ENCODE assay signal across 8 mouse cellular contexts in genomic region chr17:56036901-56037287, GRCm38 (mm10). TPM values are rescaled to one million over a fixed set of nuclear protein-coding genes. Genes with fewer than 3 reads are reported as not detected.
DNase-seq lines count a peak whose midpoint lies in the region; ATAC-seq and TF ChIP-seq lines count a peak whose summit lies in the region.

No protein-coding gene starts in this region.

- in situ Hi-C loops in CH12.LX (cut with MboI; ENCODE audit: low pct_ligation_motif_present, low pct_unique_long_range_greater_than_20kb, low sequenced_read_pairs): no loop called here

- no peak for DNase-seq in heart, embryonic 10.5 days (ENCODE audit: low spot score)
- no peak for DNase-seq in heart, postnatal 25 days (ENCODE audit: low spot score)
- no peak for DNase-seq in CH12.LX (ENCODE audit: extremely low read depth)
- no peak for DNase-seq in liver, embryonic 14.5 days (ENCODE audit: low read depth in 3 of 3, low spot score in 3 of 3)
- DNase-seq in urinary bladder, postnatal 10 days (ENCODE audit: low spot score): no peak
- no peak for DNase-seq in urinary bladder, adult 18-20 months (ENCODE audit: low spot score in 2 of 2)

- intact Hi-C loops in heart, postnatal 25 days (cut with DNase I): no loop called here

- no peaks in the 10 kb centered on the region for H3K27me3 ChIP-seq in heart, embryonic 10.5 days (ENCODE audit: insufficient read depth, poor library complexity, severe bottlenecking)
- no peaks in the 10 kb centered on the region for H3K27me3 ChIP-seq in CH12.LX (replicated peaks)
- no peaks in the 10 kb centered on the region for H3K27me3 ChIP-seq in forebrain, embryonic 15.5 days
- H3K27me3 ChIP-seq in liver, embryonic 14.5 days (ENCODE audit: control insufficient read depth, insufficient read depth, low read length): no peaks in the 10 kb centered on the region

- TF ChIP-seq CTCF in CH12.LX (conservative IDR thresholded peaks at IDR 0.05 in 1 of 2, IDR thresholded peaks at IDR 0.05 in 1 of 2; ENCODE audit: low read depth in 2 of 2, low read length in 2 of 2): peak in 1 of 2 experiments; percentile 8; a peak in 1 of 4 replicates
- TF ChIP-seq CTCF in liver, embryonic 14.5 days (IDR thresholded peaks at IDR 0.05; ENCODE audit: low read depth): no peak

- H3K9ac ChIP-seq in CH12.LX (ENCODE audit: insufficient read depth, low read depth): peak overlapping the region; percentile 50
- H3K9ac ChIP-seq in forebrain, embryonic 15.5 days (replicated peaks): 0 out of 2 replicates have a peak overlapping the region, but pooled peaks have one; percentile 87
- peak overlapping the region; percentile 44 for H3K9ac ChIP-seq in liver, embryonic 14.5 days (replicated peaks)

- peak; percentile 35 for ATAC-seq in forebrain, embryonic 15.5 days (replicated peaks)
- ATAC-seq in liver, embryonic 14.5 days (ENCODE audit: insufficient read depth): no peak
- ATAC-seq in megakaryocyte progenitor cell, adult 5-6 weeks (replicated peaks; ENCODE audit: poor library complexity): no peak

- 39% methylated on average over 13 of the region's 13 CpGs for WGBS in heart, embryonic 10.5 days
- WGBS in forebrain, embryonic 15.5 days: 39% methylated on average over 13 of the region's 13 CpGs
- 34% methylated on average over 13 of the region's 13 CpGs for WGBS in liver, embryonic 14.5 days (ENCODE audit: insufficient replicate concordance)

- H3K36me3 ChIP-seq in heart, embryonic 10.5 days: peaks cover 28% of the 10 kb centered on the region
- peaks cover 4 to 23% of the 10 kb centered on the region in 2 experiments for H3K36me3 ChIP-seq in CH12.LX (replicated peaks in 1 of 2; ENCODE audit: control insufficient read depth in 1 of 2, insufficient read depth in 1 of 2, low read length in 1 of 2)
- peaks cover 12% of the 10 kb centered on the region for H3K36me3 ChIP-seq in forebrain, embryonic 15.5 days
- H3K36me3 ChIP-seq in liver, embryonic 14.5 days (replicated peaks; ENCODE audit: control insufficient read depth, insufficient read depth, low read depth): no peaks in the 10 kb centered on the region

- peak overlapping the region; percentile 49 for H3K4me2 ChIP-seq in CH12.LX (ENCODE audit: insufficient read depth, low read depth, poor library complexity, severe bottlenecking)
- peak overlapping the region; percentile 34 for H3K4me2 ChIP-seq in forebrain, embryonic 15.5 days (replicated peaks)
- peak overlapping the region; percentile 58 for H3K4me2 ChIP-seq in liver, embryonic 14.5 days (ENCODE audit: low read depth)

- no peak for TF ChIP-seq EP300 in CH12.LX (IDR thresholded peaks at IDR 0.05; ENCODE audit: low read length)
- no peak for TF ChIP-seq EP300 in liver, embryonic 14.5 days (IDR thresholded peaks at IDR 0.05; ENCODE audit: low read depth)

- peaks cover 58% of the 10 kb centered on the region for H3K79me2 ChIP-seq in CH12.LX (replicated peaks; ENCODE audit: control insufficient read depth, extremely low read depth, insufficient read depth, poor library complexity, severe bottlenecking)

- peaks cover 42% of the 10 kb centered on the region for H3K4me1 ChIP-seq in heart, embryonic 10.5 days
- H3K4me1 ChIP-seq in CH12.LX (ENCODE audit: control insufficient read depth in 1 of 2, insufficient read depth in 2 of 2): peaks cover 16 to 47% of the 10 kb centered on the region in 2 experiments
- peaks cover 44% of the 10 kb centered on the region for H3K4me1 ChIP-seq in forebrain, embryonic 15.5 days
- peaks cover 18 to 31% of the 10 kb centered on the region in 2 experiments for H3K4me1 ChIP-seq in liver, embryonic 14.5 days (replicated peaks; ENCODE audit: control insufficient read depth in 2 of 2, insufficient read depth in 2 of 2, low read length in 1 of 2)

- no peak for TF ChIP-seq POLR2A in CH12.LX (IDR thresholded peaks at IDR 0.05; ENCODE audit: low read depth, low read length)

- H3K9me3 ChIP-seq in heart, embryonic 10.5 days: no peaks in the 10 kb centered on the region
- no peaks in the 10 kb centered on the region for H3K9me3 ChIP-seq in CH12.LX (replicated peaks; ENCODE audit: low read length)
- no peaks in the 10 kb centered on the region for H3K9me3 ChIP-seq in forebrain, embryonic 15.5 days
- no peaks in the 10 kb centered on the region for H3K9me3 ChIP-seq in liver, embryonic 14.5 days (ENCODE audit: control insufficient read depth, low read length)

- dilution Hi-C loops in CH12.LX (cut with MboI; ENCODE audit: extremely low pct_ligation_motif_present, extremely low pct_unique_long_range_greater_than_20kb, low sequenced_read_pairs): no loop called here

- H3K27ac ChIP-seq in heart, embryonic 10.5 days: peak overlapping the region; percentile 96
- no peak overlapping the region for H3K27ac ChIP-seq in CH12.LX (ENCODE audit: insufficient read depth, low read depth)
- H3K27ac ChIP-seq in forebrain, embryonic 15.5 days (replicated peaks): peak overlapping the region; percentile 94; the same call in 1 of the 2 replicates
- peak overlapping the region; percentile 4; the same call in 1 of the 2 replicates for H3K27ac ChIP-seq in liver, embryonic 14.5 days

- TF ChIP-seq RAD21 in CH12.LX (IDR thresholded peaks at IDR 0.05; ENCODE audit: low read depth, low read length): no peak

- H3K4me3 ChIP-seq in heart, embryonic 10.5 days: peak overlapping the region; percentile 92
- peak overlapping the region; percentile 20 to 63 (median 52) for H3K4me3 ChIP-seq in CH12.LX (replicated peaks in 1 of 3; ENCODE audit: low read depth in 2 of 3, low read length in 2 of 3, poor library complexity in 1 of 3)
- H3K4me3 ChIP-seq in forebrain, embryonic 15.5 days: peak overlapping the region; percentile 98
- H3K4me3 ChIP-seq in liver, embryonic 14.5 days (ENCODE audit: insufficient read depth in 1 of 2, low read depth in 2 of 2, low read length in 2 of 2): peak overlapping the region; percentile 41 to 46

RNA-seq across cellular contexts. Expression of gene Sh3gl1, which starts 0.5 kb away (rescaled TPM):
- polyA plus RNA-seq in heart, embryonic 10.5 days (2016; fragmentation: Nextera tagmentation; extraction: Ambion mirVana): 117 and 155 TPM in 2 replicates
- total RNA-seq in heart, postnatal 25 days (2021): 10 to 100 TPM; 17.6 to 19.8 TPM
- total RNA-seq in CH12.LX (2012; rRNA removed) (29.3 and 33.5 TPM in 2 replicates), CH12.LX (2014; rRNA removed) (38.0 and 39.4 TPM in 2 replicates)
- 32.1 and 39.0 TPM in 2 replicates for polyA plus RNA-seq in CH12.LX (2012; ENCODE audit: insufficient read length, low read depth)
- polyA plus RNA-seq in forebrain, embryonic 15.5 days (2015; fragmentation: Nextera tagmentation; extraction: Ambion mirVana): 120 and 122 TPM in 2 replicates
- 28.8 and 30.0 TPM in 2 replicates for polyA plus RNA-seq in liver, embryonic 14.5 days (2012; rRNA removed)
- 32.5 and 32.9 TPM in 2 replicates for polyA plus RNA-seq in liver, embryonic 14.5 days (2014; fragmentation: Nextera tagmentation; extraction: Ambion mirVana)
- 19.1 TPM in 2 replicates for total RNA-seq in megakaryocyte progenitor cell, adult 5-6 weeks (2015)
- 22.1 and 25.0 TPM in 2 replicates for total RNA-seq in megakaryocyte progenitor cell, adult 5-6 weeks (2017)

RNA-seq across cellular contexts. Expression of gene Chaf1a, which starts 3.3 kb away (rescaled TPM):
- 24.0 and 30.0 TPM in 2 replicates for polyA plus RNA-seq in heart, embryonic 10.5 days (2016; fragmentation: Nextera tagmentation; extraction: Ambion mirVana)
- 1 to 10 TPM in 1 of 2 experiments, under 1 TPM in 1; 0.95 to 1.2 TPM for total RNA-seq in heart, postnatal 25 days (2021)
- total RNA-seq in CH12.LX (2012; rRNA removed) (39.3 and 55.0 TPM in 2 replicates), CH12.LX (2014; rRNA removed) (18.4 and 18.6 TPM in 2 replicates)
- polyA plus RNA-seq in CH12.LX (2012; ENCODE audit: insufficient read length, low read depth): 97.1 and 135 TPM in 2 replicates
- polyA plus RNA-seq in forebrain, embryonic 15.5 days (2015; fragmentation: Nextera tagmentation; extraction: Ambion mirVana): 10.8 and 14.3 TPM in 2 replicates
- 10.8 and 14.6 TPM in 2 replicates for polyA plus RNA-seq in liver, embryonic 14.5 days (2012; rRNA removed)
- 10.2 and 13.0 TPM in 2 replicates for polyA plus RNA-seq in liver, embryonic 14.5 days (2014; fragmentation: Nextera tagmentation; extraction: Ambion mirVana)
- total RNA-seq in megakaryocyte progenitor cell, adult 5-6 weeks (2015): 15.5 and 16.7 TPM in 2 replicates
- 32.3 and 33.9 TPM in 2 replicates for total RNA-seq in megakaryocyte progenitor cell, adult 5-6 weeks (2017)

RNA-seq across cellular contexts. Expression of gene Mpnd, which starts 31.4 kb away (rescaled TPM):
- polyA plus RNA-seq in heart, embryonic 10.5 days (2016; fragmentation: Nextera tagmentation; extraction: Ambion mirVana): 69.5 and 111 TPM in 2 replicates
- total RNA-seq in heart, postnatal 25 days (2021): 10 to 100 TPM; 50.0 to 59.4 TPM
- 38.9 and 55.1 TPM in 2 replicates for total RNA-seq in CH12.LX (2012; rRNA removed)
- total RNA-seq in CH12.LX (2014; rRNA removed): 23.4 and 24.5 TPM in 2 replicates
- polyA plus RNA-seq in CH12.LX (2012; ENCODE audit: insufficient read length, low read depth): 25.3 and 26.8 TPM in 2 replicates
- polyA plus RNA-seq in forebrain, embryonic 15.5 days (2015; fragmentation: Nextera tagmentation; extraction: Ambion mirVana): 190 and 191 TPM in 2 replicates
- 15.7 TPM in 2 replicates for polyA plus RNA-seq in liver, embryonic 14.5 days (2012; rRNA removed)
- polyA plus RNA-seq in liver, embryonic 14.5 days (2014; fragmentation: Nextera tagmentation; extraction: Ambion mirVana): 12.9 and 14.8 TPM in 2 replicates
- total RNA-seq in megakaryocyte progenitor cell, adult 5-6 weeks (2015): 9.2 and 17.4 TPM in 2 replicates
- 76.6 and 92.5 TPM in 2 replicates for total RNA-seq in megakaryocyte progenitor cell, adult 5-6 weeks (2017)

RNA-seq across cellular contexts. Expression of gene Stap2, which starts 31.5 kb away (rescaled TPM):
- polyA plus RNA-seq in heart, embryonic 10.5 days (2016; fragmentation: Nextera tagmentation; extraction: Ambion mirVana): 7.7 and 8.0 TPM in 2 replicates
- 10 to 100 TPM; 14.1 to 14.6 TPM for total RNA-seq in heart, postnatal 25 days (2021)
- total RNA-seq in CH12.LX (2012; rRNA removed) (2.2 and 3.2 TPM in 2 replicates), CH12.LX (2014; rRNA removed) (0.41 and 0.52 TPM in 2 replicates)
- 0.51 and 0.91 TPM in 2 replicates for polyA plus RNA-seq in CH12.LX (2012; ENCODE audit: insufficient read length, low read depth)
- 4.9 and 5.5 TPM in 2 replicates for polyA plus RNA-seq in forebrain, embryonic 15.5 days (2015; fragmentation: Nextera tagmentation; extraction: Ambion mirVana)
- polyA plus RNA-seq in liver, embryonic 14.5 days (2012; rRNA removed): 1.9 and 2.0 TPM in 2 replicates
- polyA plus RNA-seq in liver, embryonic 14.5 days (2014; fragmentation: Nextera tagmentation; extraction: Ambion mirVana): 1.8 and 2.8 TPM in 2 replicates
- 0.32 TPM in 1 of 2 replicates, not detected in the other for total RNA-seq in megakaryocyte progenitor cell, adult 5-6 weeks (2015)
- total RNA-seq in megakaryocyte progenitor cell, adult 5-6 weeks (2017): not detected in 2 replicates

RNA-seq across cellular contexts. Expression of gene Ubxn6, which starts 37.9 kb away (rescaled TPM):
- polyA plus RNA-seq in heart, embryonic 10.5 days (2016; fragmentation: Nextera tagmentation; extraction: Ambion mirVana): 33.1 and 34.3 TPM in 2 replicates
- total RNA-seq in heart, postnatal 25 days (2021): 10 to 100 TPM; 49.7 to 51.5 TPM
- 26.8 and 27.8 TPM in 2 replicates for total RNA-seq in CH12.LX (2012; rRNA removed)
- total RNA-seq in CH12.LX (2014; rRNA removed): 23.9 and 29.1 TPM in 2 replicates
- polyA plus RNA-seq in CH12.LX (2012; ENCODE audit: insufficient read length, low read depth): 24.6 and 26.9 TPM in 2 replicates
- polyA plus RNA-seq in forebrain, embryonic 15.5 days (2015; fragmentation: Nextera tagmentation; extraction: Ambion mirVana): 81.1 and 89.5 TPM in 2 replicates
- polyA plus RNA-seq in liver, embryonic 14.5 days (2012; rRNA removed): 7.3 TPM in 2 replicates
- polyA plus RNA-seq in liver, embryonic 14.5 days (2014; fragmentation: Nextera tagmentation; extraction: Ambion mirVana): 10.8 and 12.2 TPM in 2 replicates
- 13.6 and 13.7 TPM in 2 replicates for total RNA-seq in megakaryocyte progenitor cell, adult 5-6 weeks (2015)
- total RNA-seq in megakaryocyte progenitor cell, adult 5-6 weeks (2017): 17.4 and 19.9 TPM in 2 replicates

Comparison
In these comparisons a context has a peak if more than half of its experiments do, and no peak if none do; other contexts are left out.
1. H3K4me3 ChIP-seq: peak in every context shown above with its lines; median percentile 98 in forebrain, embryonic 15.5 days; 92 in heart, embryonic 10.5 days; 52 in CH12.LX; 44 in liver, embryonic 14.5 days.